Mouse (Mus musculus): Measurements from ENCODE around the gene Fam229b.

The Fam229b gene

GRCm38 (mm10) chr10:39133462-39134310 lies at the start of gene Fam229b, which contains the start of gene Tube1:
TSS of gene Fam229b (minus strand) at chr10:39133914.
TSS of gene Tube1 (plus strand) at chr10:39133976.
- peak; percentile 93 for DNase-seq

GRCm38 (mm10) chr10:39176981-39177380 lies 43.3 kb upstream of the Fam229b start:
- DNase-seq = no peak

GRCm38 (mm10) chr10:39173077-39173476 lies 39.4 kb upstream of the Fam229b start:
- DNase-seq = no peak

GRCm38 (mm10) chr10:39172540-39172931 lies 38.8 kb upstream of the Fam229b start:
- DNase-seq = no peak

- peak; percentile 80 for DNase-seq
Observed at GRCm38 (mm10) chr10:39171603-39172539, 38.2 kb upstream of the Fam229b start.

GRCm38 (mm10) chr10:39171134-39171533 lies 37.4 kb upstream of the Fam229b start:
- DNase-seq = peak; percentile 87

- DNase-seq = no peak
Observed at GRCm38 (mm10) chr10:39170706-39171105, 37.0 kb upstream of the Fam229b start.

GRCm38 (mm10) chr10:39170181-39170580 lies 36.5 kb upstream of the Fam229b start:
- DNase-seq = peak; percentile 74

GRCm38 (mm10) chr10:39169642-39170041 lies 35.9 kb upstream of the Fam229b start:
- no peak for DNase-seq

GRCm38 (mm10) chr10:39167611-39168010 lies 33.9 kb upstream of the Fam229b start:
- no peak for DNase-seq

- DNase-seq = peak; percentile 66
Observed at GRCm38 (mm10) chr10:39165632-39166115, 32.0 kb upstream of the Fam229b start.

GRCm38 (mm10) chr10:39163694-39164093 lies 30.0 kb upstream of the Fam229b start, which contains the start of gene Ccn6:
TSS of gene Ccn6 (minus strand) at chr10:39163794.
- no peak for DNase-seq

- no peak for DNase-seq
Observed at GRCm38 (mm10) chr10:39162666-39163484, 29.2 kb upstream of the Fam229b start.

- DNase-seq = no peak
Observed at GRCm38 (mm10) chr10:39161406-39161805, 27.7 kb upstream of the Fam229b start.

GRCm38 (mm10) chr10:39158306-39158705 lies 24.6 kb upstream of the Fam229b start:
- no peak for DNase-seq

- no peak for DNase-seq
Observed at GRCm38 (mm10) chr10:39157321-39157720, 23.6 kb upstream of the Fam229b start.

- no peak for DNase-seq
Observed at GRCm38 (mm10) chr10:39156719-39157118, 23.0 kb upstream of the Fam229b start.

GRCm38 (mm10) chr10:39142216-39142615 lies 8.5 kb upstream of the Fam229b start:
- no peak for DNase-seq

- DNase-seq = no peak
Observed at GRCm38 (mm10) chr10:39141401-39141800, 7.7 kb upstream of the Fam229b start.

- DNase-seq = no peak
Observed at GRCm38 (mm10) chr10:39140843-39141242, 7.1 kb upstream of the Fam229b start.

- no peak for DNase-seq
Observed at GRCm38 (mm10) chr10:39138761-39139160, 5.0 kb upstream of the Fam229b start.

- DNase-seq = no peak
Observed at GRCm38 (mm10) chr10:39137766-39138165, 4.1 kb upstream of the Fam229b start.
